Mouse (Mus musculus): ENCODE data around the gene Erbin.

Gene Erbin

DNA sequence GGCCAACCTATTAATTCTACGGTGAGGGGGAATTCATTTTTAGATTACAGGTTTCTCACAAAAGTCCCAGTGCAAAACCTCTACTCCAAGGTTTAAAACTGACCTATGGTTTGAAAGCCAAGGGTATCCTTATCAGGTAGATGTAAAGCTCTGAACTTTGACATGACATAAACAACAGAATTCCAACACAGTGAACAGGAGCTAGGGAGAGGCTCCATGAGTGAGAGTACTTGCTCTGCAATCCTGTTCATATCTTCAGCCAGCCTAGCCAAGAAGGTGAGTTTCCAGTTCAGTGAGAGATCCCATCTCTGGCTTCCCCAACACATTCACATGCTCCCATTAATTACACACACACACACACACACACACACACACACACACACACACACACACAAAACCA is 9.7 kb downstream of the Erbin start:
- no peak for DNase-seq

DNA sequence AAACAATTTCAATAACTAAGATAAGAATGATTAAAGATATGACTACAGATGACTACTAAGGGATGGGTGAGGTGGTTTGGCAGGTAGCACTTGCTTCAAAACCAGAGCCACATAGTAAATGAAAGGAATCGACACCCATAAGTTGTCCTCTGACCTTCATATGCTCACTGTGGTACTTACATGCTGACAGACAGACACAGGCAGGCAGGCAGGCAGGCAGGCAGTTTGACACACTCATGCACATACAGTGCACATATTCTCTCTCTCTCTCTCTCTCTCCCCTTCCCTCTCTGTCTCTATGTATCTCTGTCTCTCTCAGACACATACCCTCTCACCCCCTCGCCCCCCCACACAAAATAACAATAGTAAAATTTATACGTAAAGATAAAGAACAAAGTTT is 10.4 kb downstream of the Erbin start:
- DNase-seq = no peak

DNA sequence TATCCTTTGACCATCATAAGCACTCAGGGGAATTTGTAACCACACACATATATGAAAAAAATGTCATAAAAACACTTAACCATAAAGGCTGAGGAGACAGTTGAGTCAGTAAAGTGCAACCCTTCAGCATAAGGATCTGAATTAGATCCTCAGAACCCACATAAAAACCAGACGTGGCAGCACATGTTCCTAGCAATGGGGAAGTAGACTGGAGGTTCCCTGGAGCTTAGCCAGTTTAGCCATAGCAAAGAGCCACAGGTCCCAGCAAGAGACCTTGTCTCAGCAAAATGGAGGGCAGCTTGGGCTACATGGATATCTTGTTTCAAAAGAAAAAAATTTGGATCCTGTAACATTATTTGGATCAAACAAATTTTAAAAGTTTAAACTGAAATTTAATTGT is 20.3 kb downstream of the Erbin start:
- DNase-seq = no peak

DNA sequence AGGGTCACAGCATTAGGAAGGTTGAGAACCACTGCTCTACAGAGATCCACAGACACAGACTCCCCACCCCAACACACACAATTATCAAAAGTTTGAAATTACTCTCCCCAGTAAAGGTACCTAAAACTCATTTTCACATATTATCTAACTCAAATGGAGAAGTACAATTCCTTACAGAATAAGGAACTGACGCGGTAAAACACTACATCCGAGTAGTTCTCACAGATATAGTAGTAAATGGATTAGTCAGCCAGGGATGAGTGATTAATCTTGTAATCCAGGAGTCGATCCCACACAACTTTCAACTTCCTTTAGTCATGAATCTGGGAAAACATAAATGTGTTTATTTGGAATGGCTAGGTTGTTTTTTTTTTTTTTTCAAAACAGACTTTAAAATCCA is 22.7 kb downstream of the Erbin start:
- no peak for DNase-seq

DNA sequence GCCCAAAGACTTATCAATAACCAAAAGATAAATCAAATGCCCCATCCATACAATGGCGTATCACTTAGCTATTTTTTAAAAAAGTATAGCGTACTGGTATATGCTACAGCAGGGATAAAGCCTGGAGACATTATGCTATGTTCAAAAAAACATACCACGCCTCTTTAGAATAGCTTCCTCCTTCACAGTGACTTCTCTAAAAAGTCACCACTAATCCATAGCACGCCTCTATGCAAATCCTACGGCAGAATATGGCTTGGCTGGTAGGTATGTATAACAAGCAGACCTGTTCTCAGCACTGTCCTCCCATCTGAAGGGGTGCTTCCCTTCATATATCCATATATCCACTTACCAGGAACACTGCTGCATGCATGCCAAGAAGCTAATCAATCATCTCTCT is 27.2 kb downstream of the Erbin start:
- no peak for DNase-seq

DNA sequence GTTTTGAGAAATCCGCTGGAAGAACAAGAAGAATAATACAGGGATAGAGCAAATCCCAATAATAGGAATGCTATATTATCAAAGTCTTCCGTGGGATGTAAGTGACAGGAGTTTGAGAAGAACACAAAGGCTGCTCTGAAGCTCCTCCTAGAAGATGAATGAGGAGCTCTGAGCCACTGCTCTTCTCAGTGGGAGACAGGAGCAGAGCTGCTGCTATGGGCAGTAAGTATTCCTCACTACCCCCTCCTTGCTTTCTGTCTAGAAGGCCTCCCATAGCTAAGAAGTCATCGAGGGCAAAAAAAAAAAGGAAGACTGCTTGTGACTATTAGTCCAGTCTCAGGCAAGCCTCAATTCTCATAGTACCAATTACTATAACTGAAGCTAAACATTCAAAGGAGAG is 30.3 kb downstream of the Erbin start:
- no peak for DNase-seq

DNA sequence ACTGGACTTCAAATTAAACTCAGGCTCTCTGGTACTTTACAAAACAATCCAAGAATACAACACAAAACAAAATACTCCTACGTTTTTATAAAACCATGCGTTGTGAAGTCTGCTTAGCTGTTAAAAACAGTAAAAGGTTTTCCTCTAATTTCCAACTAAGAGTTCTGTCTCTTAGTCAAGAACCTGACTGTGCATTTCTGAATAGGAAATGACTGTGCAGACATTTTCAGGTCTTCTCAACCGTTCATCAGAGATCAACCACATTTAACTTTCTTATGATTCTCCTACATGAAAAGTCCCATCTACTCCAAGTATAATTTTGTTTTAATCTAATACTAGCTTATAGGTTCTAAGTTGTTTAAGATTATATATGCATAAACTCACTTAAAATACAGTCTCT is 33.8 kb downstream of the Erbin start:
- no peak for DNase-seq

DNA sequence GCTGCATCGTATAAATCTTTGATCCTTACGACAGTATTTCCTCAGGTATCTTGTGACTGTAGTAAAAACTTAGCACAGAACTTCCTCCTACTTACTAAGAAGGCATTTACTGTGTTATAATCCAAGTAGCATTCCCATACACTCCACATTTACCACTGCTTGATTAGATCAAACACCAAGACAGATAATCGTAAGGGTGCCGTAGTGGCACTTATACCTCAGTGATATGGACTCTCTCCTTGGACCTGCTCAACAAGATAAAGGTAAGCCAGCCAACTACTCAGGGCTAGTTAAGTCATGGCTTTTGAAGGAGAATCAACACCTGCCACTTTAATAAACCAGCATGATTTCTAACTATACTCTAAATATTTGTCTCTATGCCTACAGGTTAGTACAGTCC is 39.1 kb downstream of the Erbin start:
- DNase-seq = no peak

DNA sequence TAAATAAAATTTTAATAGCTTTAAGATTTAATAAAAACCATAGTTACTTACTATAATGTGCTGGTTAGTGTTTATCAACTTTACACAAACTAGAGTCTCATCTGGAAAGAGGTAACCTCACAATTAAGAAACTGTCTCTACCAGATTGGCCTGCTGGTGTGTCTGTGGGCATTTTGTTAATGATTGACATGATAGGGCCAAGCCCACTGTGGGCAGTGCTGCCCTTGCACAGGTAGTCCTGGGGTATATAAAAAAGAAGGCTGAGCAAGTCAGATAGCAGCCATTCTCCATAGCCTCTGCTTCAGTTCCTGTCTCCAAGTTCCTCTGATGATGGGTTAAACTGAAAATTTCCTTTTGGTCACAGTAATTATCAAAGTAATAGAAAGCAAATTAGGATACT is 43.6 kb downstream of the Erbin start:
- no peak for DNase-seq

DNA sequence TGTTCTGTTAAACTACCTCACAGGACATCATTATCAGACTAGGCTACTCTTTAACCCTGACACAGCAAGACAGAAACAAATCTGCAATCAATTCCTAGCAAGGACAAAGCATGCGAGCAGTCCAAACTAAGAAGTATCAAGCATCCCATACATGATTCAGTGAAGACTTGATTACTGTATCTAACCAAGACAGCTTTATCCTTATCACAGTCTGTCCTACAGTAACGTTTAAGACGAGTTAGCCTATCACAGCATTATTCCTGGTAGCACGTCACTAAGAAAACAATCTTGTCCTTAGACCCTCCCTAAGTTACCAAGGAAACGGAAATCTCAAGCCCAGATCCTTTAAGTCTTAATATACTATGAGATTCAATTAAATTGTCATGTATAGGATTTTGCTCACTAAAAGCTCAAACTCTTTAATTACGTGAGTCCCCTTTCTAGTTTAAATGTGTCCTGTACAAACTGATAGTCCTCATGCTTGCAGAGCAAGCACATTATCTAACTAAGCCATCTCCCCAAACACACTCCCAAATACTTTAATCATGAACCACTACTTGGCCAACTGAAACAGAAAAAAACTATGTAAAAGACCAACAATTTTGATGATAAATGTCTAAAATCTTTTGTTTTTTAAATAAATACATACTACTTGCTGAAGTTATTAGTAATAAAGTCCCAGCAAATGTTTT is 44.3 kb downstream of the Erbin start:
- DNase-seq = no peak

DNA sequence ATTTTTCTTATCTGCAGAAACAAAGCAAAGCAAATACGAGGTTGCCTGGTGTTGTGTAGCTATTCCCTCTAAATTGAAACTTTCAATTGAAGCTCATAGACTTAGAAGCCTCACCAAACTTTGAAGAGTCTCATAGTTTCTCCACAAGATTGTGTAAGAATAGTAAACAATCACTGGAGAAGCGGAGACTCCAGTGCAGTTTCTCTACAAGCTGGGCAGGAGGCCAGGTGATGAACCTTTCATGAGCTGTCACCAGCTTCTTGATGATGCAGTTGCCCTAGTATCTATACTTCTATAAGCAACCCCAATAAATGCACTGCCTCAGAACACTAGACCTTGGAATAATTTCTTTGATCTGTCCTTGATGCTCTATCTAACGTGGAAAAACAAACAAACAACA is 49.5 kb downstream of the Erbin start:
- peak; percentile 42 for DNase-seq

DNA sequence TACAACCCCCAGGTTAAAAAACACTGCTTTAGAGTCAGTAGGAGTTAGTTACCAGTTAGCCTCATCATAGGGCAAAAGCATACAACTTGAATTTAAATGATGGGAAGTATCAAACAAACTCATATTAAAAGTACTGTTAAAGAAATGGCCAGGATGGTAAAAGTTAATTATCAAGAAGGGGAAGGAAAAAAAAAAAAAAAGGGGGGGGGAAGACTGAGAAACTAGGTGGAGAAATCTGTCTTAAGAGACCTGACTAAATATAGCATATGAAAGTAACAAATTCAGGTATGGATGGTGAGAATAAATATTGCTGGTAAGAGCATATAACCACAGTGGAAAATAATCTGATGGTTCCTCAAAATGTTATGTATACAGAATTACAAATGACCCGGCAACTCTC is 50.2 kb downstream of the Erbin start:
- DNase-seq = no peak

DNA sequence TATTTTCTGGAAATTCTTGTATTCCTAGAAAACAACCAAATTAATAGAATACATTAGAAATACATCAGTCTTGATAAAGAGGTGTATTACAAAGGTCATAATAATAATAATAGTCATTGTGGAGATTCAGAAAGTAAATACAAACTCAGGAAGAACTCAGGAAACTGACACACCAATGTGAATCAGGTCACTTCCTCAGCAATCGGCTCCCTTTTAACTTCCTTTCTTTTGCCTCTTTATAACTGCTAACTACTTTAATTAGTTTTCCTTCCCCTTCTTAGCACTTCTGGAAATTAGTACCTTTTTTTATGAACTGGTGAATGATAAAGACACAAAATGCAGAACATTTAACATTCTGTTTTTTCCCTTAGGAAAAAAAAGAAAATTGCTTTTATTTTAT is 51.4 kb downstream of the Erbin start:
- no peak for DNase-seq

DNA sequence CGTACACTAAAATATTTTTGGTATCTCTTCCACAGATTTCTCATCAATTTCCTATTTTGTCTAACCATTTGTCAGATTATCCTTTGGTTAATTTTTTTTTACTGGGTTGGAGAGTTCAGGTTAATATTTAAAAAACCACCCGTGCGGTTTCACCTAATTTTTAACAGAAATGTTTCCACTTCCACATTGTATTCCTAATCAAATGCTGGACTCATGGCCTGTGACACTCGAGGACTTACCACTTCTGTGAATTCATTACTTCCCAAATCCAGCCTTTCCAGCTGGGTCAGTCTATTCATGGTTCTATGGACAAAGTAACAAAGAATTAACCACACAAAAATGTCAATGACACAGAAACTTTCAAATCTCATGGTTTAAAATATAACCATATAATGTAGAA is 58.3 kb downstream of the Erbin start:
- DNase-seq = no peak

DNA sequence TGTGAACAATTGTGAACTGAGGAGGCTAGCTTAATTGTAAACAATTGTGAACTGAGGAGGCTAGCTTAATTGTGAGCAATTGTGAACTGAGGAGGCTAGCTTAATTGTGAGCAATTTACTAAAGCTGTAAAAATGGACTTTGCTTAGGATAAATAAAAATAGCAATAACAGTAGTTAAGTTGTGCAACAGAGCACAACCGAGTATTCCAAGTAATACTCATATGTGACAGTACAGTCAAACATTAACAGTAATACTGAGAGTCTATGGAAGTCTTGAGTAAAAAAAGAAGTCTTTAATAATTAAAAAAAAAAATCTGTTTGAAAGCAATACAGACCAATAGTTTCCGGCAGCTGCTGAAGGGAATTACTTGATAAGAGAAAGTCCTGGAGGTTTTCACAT is 61.3 kb downstream of the Erbin start:
- no peak for DNase-seq

DNA sequence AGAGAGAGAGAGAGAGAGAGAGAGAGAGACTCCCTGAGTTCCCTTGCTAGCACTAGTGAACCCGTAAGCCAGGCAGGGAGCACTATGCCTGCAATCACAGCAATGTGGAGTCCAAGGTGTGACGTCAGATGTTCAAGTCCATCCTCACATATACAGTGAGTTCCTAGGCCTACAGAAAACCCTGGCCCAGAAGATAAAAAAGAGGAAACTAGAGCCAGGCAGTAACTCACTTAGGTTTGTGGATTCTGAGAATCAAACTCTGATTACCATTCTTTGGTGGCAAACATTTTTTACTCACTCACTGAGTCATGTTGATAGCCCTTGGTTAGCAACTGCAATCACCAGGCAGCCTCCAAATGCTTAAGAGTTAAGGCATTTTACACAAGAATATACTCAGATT is 72.7 kb downstream of the Erbin start:
- DNase-seq = no peak

DNA sequence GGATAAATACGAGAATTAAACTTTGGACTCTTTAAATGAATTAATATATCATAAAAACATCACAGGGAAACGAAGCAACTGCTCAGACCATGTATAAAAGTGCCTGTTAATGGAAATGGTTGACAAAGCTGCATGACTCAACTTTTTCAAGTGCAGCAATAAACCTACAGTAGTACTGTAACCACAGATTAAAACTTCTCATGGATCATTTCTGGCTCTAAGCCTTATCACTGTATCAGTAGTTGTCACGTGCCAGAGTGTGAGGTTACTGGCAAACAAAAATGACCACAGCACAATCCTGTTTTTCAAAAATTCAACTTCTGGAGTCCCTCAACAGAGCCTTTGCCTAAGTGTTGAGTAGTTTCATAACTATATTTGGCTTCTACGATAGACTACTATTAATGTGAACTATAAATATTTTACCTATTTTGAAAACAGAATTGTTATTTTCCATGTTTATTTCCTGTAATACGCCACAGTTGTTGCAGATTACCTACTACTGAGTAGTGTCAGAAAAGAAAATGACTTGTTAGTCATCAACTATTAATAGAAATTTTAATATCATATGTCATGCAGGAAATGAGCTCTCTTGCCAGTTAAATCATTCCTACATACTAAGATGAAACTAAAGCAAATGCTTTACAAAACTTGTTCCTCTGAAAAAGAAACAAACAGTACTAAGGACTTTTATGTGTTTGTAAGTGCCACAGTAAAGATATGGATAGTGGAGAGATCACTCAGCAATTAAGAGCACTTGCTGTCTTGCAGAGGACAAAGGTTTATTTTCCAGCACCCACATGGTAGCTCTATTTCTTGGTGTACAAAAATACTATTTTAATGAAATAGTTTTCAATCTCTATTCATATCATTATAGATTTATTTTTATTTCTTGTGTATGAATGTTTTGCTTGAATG is 78.8 kb downstream of the Erbin start:
- no peak for DNase-seq

DNA sequence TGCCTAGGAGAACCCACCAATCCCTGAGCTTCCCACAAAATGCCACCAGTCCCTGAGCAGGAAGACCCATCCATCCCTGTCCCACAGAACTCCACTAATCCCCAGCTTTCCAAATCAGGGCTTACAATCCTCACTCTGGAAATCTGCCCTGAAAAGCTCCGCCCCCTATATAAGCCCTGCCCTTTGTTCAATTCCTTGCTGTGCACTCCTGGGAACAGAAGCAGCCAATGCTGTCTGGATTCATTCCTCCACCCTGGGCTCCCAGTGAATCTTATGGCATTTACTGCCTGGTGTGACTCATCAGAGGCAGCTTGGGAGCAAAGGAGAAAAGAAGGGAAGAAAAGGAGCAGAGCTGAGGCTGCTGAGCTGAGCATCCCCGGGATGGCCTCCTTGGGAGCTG is 81.7 kb downstream of the Erbin start:
- DNase-seq = peak; percentile 10

DNA sequence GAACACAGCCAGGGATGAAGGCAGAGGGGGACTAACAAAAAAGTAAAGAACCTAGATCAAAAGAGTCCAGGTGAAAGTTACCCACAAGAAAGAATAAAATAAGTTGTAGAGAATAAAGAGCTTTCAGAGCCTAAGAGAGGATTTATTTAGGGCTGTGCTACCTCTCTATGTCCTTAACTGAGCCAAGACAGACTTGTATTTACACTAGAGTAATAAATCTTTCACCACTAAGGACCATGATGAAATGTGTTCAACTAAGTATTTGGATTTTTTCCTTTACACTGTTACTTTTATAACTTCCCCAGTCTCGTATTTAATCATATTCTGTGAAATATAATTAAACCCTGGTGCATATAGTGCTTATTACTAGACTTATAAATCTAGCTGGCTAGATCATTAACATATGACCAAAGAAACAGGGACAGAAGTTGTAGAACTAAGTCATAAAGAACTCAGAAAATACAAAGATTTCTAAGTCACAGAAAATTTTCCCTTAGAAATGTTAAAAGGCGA is 90.6 kb downstream of the Erbin start:
- no peak for DNase-seq

DNA sequence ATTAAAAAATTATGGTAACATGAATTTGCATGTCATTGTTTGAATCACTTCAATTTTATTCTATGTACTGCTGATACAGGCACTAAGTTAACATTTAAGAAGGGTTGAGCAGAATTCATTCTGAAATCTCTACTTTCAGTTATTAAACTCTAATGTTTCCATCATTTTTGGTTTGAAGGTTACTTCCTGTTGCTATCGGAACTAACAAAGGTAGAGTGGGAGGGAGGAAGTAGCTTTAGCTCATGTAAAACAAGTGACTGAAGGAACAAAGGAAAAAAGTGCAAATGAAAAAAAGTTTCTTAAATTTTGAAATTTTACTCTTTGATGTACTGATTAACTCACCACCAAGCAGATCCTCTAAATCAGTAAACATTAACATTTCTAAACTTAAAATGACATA is 98.0 kb downstream of the Erbin start:
- DNase-seq = no peak

DNA sequence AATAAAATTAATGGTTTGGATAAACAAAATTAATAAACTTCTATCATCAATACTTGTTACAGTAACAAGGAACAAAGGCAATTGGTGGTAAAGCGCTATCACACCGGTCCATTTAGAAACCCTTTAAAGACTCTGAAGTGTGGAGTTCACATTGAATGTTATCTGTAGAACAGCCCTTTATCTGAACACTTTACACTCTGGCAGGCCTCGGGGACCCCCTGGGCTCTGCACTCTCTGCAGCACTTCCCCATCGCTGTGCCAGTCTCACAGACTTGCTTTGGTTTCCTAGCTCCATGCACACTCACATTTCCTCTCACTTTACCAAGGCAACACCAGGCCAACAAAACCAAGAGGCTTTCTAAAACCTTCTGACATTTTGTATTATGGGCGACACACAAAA is 100.9 kb downstream of the Erbin start:
- no peak for DNase-seq

DNA sequence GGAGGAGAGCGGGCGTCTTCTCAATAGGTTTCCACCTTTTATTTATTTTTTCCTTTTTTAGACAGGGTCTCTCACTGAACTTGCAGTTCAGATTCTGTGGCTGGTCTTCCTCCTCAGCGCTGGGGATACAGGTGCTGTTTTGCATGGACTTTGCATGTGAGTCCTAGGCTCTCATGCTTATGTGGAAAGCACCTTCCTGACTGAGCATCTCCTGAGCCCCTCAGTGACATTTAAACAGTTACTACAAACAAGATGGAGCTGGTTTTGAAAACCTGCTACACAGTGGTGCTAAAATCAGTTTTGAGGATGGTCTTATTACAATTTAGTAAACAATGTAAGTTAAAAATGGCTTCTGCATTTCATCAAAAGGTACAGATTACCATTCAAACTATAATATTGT is 102.4 kb downstream of the Erbin start:
- no peak for DNase-seq

DNA sequence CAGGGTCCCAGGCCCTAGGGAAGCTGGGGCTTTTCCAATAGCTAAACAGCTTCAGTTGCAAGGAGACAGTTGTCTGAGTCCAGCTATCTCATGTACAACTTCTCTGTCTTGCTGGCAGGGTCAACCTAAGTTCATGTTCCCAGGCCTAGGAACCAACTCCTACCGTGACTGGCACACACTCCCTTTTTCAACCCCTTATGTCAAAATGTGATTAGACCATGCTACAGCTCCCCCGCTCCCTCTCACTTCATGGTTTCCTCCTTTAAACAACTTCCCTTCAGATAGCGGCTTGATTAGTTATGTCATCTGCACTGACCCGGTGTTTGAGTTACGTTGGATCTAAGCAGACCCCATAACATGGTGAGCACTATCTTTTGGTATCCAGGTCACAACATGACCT is 112.8 kb downstream of the Erbin start:
- no peak for DNase-seq

DNA sequence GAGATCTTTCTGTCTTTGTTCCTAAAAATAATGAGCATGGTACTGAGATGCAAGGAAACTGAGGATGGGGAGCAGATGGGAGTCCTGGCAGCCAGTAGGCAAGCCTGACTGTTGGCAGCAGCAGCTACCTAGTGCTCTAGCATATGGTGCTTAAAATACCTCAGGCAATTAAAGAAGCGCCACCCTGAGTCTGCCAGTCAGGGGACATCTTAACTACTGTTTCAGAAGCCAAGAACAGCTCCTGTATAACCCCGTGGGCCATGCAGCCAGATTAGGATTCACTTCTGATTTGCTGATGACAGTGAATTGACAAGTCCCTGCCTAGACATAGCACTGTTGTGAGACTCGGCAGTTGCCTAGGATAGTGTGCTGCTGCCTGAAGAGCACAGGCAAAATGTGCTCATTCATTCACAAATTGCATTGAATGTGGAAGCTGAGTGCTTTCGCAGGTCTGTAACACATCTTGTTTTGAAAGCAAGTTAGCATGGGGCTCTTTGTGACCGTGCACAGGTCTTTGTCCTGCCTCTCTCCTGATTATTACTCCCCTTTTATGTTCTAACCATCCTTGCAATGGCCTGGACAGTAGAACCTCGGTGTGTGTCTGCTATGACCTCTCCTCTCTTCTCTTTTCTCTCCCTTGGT is 114.0 kb downstream of the Erbin start:
- DNase-seq = no peak

Measured in lung, postnatal 10 days (tissue).